Mouse (Mus musculus): ENCODE measurements around the gene Zfp932. TPM values are rescaled to one million over a fixed set of nuclear protein-coding genes. Genes with fewer than 3 reads are reported as not detected.
"Not testable (repeated sequence)": the region's sequence is repeated elsewhere in the genome, so short reads cannot be mapped to it uniquely, and the experiment has no call there.

The Zfp932 gene
- 10 to 100 TPM; 49.3 to 51.5 TPM for total RNA-seq (2021)
- long read RNA-seq, transcript Zfp932-204 (5 exons, 868 nt): major isoform, 5 of 19 reads
- long read RNA-seq, partial matches to known transcripts: 0 of 19 reads
- long read RNA-seq, other reads (novel, unspliced or antisense): 10 of 19 reads

DNA sequence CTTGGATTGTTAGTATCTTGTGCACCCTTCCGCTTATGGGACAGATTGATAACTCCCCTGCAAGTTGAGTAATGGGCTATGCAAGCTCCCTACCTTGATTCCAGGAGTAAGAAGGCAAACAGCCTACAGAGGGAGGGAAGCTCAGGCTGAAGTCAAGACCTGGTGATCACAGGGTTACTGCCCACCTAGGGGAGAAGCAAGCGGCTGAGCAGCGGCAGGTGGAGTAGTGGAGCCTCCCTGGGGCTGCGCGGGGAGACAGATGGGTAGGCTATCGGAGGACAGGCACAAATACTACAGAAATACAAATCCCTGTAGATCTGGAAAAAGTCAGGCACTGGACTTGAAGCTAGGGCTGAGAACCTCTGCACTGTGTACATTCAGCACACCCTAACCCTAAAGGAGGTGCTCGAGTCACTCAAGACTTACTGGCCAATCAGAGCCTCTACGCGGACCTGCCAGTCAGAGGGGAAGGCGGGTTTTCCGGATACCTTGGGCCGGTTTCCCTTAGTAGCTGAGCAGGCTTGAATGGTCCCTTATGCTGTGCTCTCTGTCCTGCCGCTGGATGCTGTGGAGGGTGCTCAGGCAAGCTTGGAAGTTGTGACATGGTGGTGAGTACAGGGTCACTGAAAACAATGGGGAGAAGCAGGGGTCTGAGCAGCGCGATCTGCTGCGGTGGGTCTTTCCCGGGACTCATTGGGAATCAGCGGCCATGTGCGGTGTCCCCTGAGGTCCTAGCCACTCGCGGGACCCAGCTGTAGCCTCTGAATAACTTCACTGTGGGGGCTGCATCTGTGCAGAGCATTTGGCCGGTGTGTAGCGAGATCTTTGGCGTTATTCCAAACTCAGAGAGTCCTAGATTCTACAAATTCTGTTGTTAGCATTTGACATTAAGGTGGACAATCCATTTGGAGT lies at the start of gene Zfp932:
Gene Zfp932, plus strand, starts transcription at position 496 of the 912 bp plus-strand sequence.
- peak; percentile 63 to 89 for DNase-seq (ENCODE audit: low spot score in 2 of 2)

DNA sequence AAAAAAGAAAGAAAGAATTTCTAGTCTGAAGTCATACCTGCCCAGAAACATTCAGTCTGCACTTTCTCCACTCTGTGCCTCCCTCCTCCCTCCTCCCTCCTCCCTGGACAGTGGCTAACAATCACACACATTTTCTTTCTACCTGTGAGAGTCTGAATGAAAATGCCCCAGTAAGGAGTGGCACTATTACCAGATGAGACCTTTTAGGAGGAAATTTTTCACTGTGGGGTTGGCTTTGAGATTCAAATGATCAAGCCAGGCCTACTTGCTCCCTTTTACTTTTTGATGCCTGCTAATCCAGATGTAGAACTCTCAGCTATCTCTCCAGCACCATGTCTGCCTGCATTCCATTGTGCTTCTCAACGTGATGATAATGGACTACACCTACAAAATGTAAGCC lies 46.0 kb upstream of the Zfp932 start:
- DNase-seq (ENCODE audit: low spot score in 2 of 2): no peak

DNA sequence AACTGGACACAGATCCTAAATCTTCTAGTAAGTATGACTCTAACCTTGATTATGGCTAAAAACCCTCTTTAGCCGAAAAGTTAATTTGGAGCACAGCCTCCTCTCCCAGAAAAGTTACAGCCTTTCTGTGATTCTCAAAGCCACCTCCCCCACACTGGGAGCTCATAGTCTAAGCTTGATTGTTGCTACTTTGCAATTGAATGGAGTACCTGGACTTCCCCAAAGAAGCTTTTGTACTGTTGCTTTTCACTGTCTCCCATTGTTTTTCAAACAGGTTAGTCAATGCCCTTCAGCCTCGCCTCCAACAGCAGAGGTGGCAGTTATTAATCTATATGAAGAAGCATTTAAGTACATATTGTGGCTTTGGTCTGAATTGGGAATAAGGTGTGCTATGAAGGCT lies 15.6 kb upstream of the Zfp932 start:
- DNase-seq (ENCODE audit: low spot score in 2 of 2): not testable (repeated sequence)

DNA sequence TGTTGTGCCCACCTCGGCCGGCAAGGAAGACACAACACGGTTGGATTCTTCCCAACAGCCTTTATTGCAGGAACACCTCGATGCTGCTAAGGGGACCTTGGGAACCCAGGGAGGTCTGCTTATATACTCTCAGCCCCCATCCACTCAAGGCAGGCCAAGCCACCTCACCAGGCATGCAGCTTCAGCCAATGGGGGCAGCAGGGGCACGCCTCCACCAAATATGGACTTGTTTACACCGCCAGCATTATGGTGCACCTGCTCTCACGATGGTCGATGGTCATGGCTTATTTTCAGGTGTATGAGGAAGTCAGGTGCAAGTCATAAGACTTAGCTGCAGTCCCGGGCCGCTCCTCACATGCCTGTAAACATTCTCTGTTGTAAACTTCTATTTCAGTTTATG lies 860 bp upstream of the Zfp932 start:
- not testable (repeated sequence) for DNase-seq (ENCODE audit: low spot score in 2 of 2)

DNA sequence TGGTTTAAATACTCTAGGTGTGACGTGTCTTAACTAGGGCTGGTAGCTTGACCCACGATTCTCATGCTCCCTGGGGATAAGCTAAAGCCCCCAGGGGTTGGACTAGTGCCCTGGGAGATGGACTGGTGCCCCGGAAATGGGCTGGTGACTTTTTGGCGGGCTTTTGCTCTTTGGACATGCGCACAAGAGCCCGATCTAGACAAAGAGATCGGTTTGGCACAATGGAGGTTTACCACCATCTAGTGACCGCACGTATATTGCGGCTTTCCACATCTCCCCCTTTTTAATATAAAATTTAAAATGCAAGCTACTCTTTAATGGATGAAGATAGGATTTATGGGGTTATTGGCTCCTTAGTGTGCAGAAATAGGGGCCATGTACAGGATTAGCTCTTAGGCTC lies 19.5 kb downstream of the Zfp932 start:
- DNase-seq (ENCODE audit: low spot score in 2 of 2): not testable (repeated sequence)

DNA sequence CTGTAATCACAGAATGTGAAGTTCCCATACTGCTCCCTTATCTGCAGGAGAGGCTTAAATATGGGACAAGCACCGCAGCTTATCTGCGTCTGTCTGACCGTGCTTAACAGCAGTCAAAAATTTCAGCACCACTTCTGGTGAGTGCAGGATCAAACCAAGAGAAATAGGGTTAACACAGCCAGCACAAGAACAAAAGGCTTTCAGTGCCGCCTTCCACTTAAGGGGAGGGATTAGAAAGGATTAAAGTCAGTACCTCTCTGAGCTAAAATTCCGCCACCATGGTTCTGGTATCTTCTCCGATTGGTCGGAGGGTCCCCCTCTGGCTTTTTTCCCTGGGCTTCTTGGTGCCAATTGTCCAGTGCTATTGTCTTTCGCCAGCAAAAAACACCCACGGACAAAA lies 27.0 kb downstream of the Zfp932 start:
- DNase-seq (ENCODE audit: low spot score in 2 of 2): no peak

DNA sequence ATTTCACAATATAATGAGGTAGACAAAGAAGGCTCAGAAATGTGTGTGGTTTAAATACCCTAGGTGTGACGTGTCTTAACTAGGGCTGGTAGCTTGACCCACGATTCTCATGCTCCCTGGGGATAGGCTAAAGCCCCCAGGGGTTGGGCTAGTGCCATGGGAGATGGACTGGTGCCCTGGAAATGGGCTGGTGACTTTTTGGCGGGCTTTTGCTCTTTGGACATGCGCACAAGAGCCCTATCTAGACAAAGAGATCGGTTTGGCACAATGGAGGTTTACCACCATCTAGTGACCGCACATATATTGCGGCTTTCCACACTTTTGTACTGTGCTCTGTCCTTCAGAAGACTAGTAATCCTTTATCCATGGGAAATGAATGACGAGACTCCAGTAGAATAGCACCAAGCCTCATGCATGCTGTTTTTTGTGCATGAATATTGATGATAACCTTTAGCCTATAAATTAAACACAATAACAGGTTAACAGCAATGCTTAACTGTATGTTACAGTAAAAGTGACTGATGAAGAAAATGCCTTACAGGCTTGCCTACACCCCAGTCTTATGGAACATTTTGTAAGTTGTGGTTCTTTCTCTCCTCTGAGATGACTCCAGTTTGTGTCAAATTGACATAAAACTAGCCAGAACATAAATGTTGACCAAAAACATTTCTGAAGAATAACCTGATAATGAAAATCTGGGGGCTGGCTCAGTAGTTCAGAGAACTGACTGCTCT lies 27.5 kb downstream of the Zfp932 start:
- DNase-seq (ENCODE audit: low spot score in 2 of 2): peak; percentile 2 to 66

DNA sequence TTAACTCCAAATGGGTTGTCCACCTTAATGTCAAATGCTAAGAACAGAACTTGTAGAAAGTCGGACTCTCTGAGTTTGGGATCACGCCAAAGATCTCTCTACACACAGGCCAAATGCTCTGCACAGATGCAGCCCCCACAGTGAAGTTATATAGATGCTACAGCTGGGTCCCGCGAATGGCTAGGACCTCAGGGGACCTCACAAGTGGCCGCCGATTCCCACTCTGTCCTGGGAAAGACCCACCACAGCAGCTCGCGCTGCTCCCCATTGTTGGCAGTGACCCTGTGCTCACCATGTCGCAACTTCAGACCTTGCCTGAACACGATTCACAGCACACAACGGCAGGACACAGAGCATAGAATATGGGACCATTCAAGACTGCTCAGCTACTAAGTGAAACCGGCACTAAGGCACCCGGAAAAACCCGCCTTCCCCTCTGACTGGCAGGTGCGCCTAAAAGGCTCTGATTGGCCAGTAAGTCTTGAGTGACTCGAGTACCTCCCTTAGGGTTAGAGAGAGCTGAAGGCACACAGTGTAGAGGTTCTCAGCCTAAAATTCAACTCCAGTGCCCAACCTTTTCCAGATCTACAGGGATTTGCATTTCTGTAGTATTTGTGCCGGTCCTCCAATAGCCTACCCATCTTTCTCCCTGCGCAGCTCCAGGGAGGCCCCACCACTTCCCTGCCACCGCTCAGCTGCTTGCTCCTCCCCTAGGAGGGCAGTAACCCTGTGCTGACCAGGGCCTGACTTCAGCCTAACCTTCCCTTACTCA lies 61.5 kb downstream of the Zfp932 start:
- peak; percentile 77 to 91 for DNase-seq (ENCODE audit: low spot score in 2 of 2)

Other genes with a start within 250 kb of the Zfp932 start
- 1 to 10 TPM; 3.5 to 3.7 TPM for gene 4930522L14Rik, start 244.6 kb upstream of the Zfp932 start, total RNA-seq (2021)
- gene Gm15446, start 73.1 kb upstream of the Zfp932 start, total RNA-seq (2021): 10 to 100 TPM; 35.0 to 38.6 TPM
- gene Gm17655, start 76.0 kb downstream of the Zfp932 start, total RNA-seq (2021): 10 to 100 TPM in 1 of 2 experiments, 1 to 10 TPM in 1; 9.5 to 12.9 TPM
- under 1 TPM; 0.40 to 0.43 TPM for gene Gm35315, start 97.9 kb downstream of the Zfp932 start, total RNA-seq (2021)
- gene Plcxd1, start 103.4 kb downstream of the Zfp932 start, total RNA-seq (2021): 1 to 10 TPM; 5.0 to 5.1 TPM
- gene Gtpbp6, start 111.7 kb downstream of the Zfp932 start, total RNA-seq (2021): 10 to 100 TPM; 77.8 to 81.5 TPM
- gene Zfp605, start 113.6 kb downstream of the Zfp932 start, total RNA-seq (2021): 10 to 100 TPM; 15.3 to 16.2 TPM
- gene Chfr, start 139.3 kb downstream of the Zfp932 start, total RNA-seq (2021): 10 to 100 TPM; 37.3 to 46.6 TPM
- 10 to 100 TPM; 47.9 to 49.6 TPM for gene Golga3, start 180.2 kb downstream of the Zfp932 start, total RNA-seq (2021)
- 10 to 100 TPM; 43.5 to 48.0 TPM for gene Ankle2, start 234.5 kb downstream of the Zfp932 start, total RNA-seq (2021)